Mouse (Mus musculus): ENCODE data around the gene Icam1.
A peak's percentile ranks its signal among the peaks of the same experiment; 100 is the strongest.

Icam1 gene

DNA sequence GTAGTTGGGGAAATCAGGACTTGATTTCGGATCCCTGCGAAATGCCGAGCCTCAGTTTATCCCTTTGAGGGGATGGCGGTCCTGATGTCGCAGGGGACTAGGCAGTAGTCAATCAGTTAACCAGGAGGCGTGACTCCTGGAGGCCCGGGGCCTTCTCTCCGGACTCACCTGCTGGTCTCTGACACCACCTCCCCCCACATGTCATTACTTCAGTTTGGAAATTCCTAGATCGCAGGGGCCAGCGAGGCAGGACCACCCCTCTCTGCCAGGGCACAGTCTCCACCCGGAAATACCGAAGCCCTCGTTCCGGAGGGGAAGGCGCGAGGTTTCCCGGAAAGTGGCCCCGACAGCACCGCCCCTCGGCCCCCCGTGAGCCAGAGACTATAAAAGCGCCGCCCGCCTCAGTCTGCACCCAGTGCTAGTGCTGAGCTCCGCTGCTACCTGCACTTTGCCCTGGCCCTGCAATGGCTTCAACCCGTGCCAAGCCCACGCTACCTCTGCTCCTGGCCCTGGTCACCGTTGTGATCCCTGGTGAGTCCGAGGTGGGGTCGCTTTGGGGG lies at the start of gene Icam1:
Gene Icam1, plus strand, starts transcription at position 415 of the 560 bp plus-strand sequence.
- peak; percentile 80 to 85 for DNase-seq (ENCODE audit: inconsistent age in 2 of 2, low spot score in 1 of 2)

DNA sequence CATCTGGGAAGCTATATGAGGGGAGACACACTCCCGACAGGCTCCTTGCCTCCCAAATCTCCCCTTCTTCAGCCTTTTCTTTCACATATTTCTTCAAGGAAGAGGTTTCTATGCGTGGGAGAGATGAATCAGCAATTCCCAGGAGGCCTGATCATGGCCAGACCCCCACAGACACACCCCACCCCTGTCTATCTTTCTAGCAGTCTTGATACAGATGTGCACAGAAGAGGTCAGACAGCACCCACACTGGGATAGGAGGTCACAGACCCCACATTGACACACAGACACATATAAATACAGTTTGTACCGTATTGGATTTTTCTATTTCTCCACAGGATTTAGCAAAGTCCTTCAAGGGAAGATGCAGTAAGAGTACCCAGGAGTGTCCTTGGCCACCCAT lies 49.8 kb upstream of the Icam1 start:
- DNase-seq (ENCODE audit: inconsistent age in 2 of 2, low spot score in 1 of 2) = peak in 1 of 2 experiments; percentile 30

DNA sequence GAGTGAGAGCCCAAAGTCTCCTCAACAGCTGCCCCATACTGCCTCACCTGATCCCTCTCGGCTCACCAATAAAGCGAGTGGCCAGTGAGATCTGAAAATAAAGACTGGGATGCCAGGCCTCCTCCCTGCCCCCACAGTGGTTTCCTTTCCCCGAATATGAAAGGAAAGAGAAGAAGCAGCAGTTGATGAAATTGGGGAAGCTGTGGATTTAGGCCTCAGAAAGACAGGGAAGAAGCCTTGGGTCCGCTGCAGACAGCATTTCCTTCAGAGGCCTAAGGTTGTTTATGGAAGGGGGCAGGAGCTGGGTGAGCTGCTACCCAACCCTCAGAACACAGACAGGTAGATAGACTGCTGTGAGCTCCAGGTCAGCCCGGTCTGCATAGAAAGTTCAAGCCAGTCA lies 49.0 kb upstream of the Icam1 start:
- peak; percentile 24 to 61 for DNase-seq (ENCODE audit: inconsistent age in 2 of 2, low spot score in 1 of 2)

- DNase-seq (ENCODE audit: inconsistent age in 2 of 2, low spot score in 1 of 2) = peak in 1 of 2 experiments; percentile 64
These were observed 44.0 kb upstream of the Icam1 start for GRCm38 (mm10) chr9:20971751-20972140.

- peak; percentile 51 to 82 for DNase-seq (ENCODE audit: inconsistent age in 2 of 2, low spot score in 1 of 2)
These were observed 43.4 kb upstream of the Icam1 start for GRCm38 (mm10) chr9:20972141-20972992.

GRCm38 (mm10) chr9:20973001-20973681 lies 42.6 kb upstream of the Icam1 start:
- no peak for DNase-seq (ENCODE audit: inconsistent age in 2 of 2, low spot score in 1 of 2)

- DNase-seq (ENCODE audit: inconsistent age in 2 of 2, low spot score in 1 of 2) = peak; percentile 33 to 56
These were observed 42.1 kb upstream of the Icam1 start for GRCm38 (mm10) chr9:20973682-20974075.

DNA sequence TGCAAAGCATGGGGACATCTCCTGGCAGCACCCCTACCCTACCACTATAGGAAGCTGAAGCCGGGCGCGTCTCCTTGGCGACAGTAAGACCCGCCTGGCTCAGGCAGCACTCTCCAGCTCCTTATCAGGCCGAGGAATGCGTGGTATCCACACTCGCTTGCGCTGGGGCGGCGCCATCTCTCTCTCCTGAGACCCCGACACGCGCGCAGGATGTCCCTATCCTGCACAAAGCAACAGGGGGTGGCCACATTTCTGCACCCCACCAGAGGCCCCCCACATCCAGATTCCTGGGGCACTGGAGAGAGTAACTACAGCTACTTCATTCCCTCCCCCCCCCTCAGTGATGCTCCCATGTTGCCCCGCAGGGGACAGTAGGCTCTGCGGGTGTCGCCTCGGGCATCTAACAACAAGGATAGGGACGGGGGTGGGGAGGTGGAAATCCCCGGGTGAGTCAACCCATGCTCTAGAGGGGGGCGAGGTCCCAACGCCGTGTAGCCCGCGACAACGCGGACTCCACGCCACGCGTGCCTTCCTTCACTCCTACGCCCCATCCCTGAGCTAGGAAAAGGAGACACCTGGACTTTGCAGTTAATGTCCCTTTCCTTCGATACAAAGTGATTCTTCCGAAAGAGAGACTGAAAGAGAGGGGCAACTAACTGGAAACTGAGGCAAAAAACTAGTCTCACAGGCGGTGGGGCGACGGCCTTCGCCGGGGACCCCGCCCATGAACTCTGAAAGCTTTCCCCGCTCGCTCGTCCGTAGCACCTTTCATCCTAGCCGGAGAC lies 40.2 kb upstream of the Icam1 start:
- peak; percentile 68 to 79 for DNase-seq (ENCODE audit: inconsistent age in 2 of 2, low spot score in 1 of 2)

DNA sequence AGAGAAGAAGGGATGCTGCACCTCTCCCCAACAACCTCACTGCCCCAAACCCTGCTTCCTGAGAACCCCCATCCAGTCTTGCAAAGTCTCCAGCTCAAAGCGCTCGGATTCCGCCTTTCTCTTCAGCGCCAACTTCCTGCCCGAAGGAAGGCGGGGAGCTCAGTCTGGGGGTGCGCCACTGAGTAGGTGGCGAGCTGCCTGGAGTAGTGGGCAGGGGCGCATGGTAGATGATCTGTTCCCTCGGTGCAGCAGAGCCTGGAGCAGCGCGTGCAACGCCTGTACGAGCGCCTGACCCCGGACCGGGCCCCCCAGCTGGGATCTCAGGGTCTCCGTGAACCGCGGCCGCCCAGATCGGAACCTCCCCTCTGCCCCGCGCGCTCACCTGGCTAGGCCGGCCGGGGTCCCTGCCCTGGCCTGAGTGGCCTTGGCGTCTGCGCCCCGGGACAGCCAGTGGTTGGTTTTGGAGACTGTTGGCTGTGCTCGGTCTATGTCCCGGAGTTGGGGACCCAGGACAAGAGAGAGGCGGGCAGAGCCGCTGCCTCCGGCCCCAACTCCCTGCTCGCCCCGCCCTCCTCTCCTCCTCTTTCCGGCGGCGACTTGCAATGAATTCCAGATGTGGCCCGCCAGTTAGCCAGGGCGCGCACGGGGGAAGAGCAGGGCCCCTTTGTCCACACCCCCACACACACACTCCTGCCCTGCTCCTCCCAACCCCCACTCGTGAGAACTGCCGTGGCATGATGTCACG lies 39.4 kb upstream of the Icam1 start, which contains the start of gene S1pr2:
Gene S1pr2, minus strand, starts transcription at position 566 of the 745 bp plus-strand sequence.
- DNase-seq (ENCODE audit: inconsistent age in 2 of 2, low spot score in 1 of 2) = peak; percentile 90 to 95

- no peak for DNase-seq (ENCODE audit: inconsistent age in 2 of 2, low spot score in 1 of 2)
These were observed 38.7 kb upstream of the Icam1 start for GRCm38 (mm10) chr9:20976961-20977689.

GRCm38 (mm10) chr9:20978409-20979095 lies 37.2 kb upstream of the Icam1 start:
- no peak for DNase-seq (ENCODE audit: inconsistent age in 2 of 2, low spot score in 1 of 2)

DNA sequence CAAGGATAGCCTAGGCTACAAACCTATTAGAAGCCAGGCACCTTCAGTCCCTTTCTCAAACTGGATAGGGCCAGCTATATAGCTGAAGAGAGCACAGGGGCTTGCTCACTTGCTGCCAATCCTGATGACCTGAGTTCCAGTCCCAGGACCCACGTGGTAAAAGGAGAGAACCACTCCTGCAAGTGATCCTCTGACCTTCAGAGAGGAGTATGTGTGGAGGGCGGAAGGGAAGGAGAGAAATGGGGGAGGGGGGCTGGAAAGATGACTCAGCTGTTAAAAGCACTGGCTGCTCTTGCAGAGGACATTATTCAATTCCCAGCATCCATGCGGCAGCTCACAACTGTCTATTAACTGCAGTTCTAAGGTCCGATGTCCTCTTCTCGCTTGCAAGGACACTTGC lies 36.6 kb upstream of the Icam1 start:
- peak; percentile 29 to 41 for DNase-seq (ENCODE audit: inconsistent age in 2 of 2, low spot score in 1 of 2)

DNA sequence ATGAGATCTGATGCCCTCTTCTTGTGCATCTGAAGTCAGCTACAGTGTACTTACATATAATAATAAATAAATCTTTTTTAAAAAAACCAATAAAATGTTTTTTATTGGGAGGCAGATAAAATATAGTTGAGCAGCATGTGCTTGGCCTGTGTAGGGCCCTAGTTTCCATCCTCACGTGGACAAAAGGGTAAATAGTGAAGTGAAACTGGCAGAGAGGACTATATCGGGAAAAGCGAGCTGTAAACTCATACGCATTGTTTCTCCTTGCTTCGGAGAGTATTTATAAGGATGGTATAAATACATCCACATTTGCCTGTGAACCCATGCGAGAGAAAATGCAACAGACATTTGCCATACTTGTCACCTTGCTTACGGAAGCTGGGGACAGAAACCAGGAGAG lies 36.0 kb upstream of the Icam1 start:
- no peak for DNase-seq (ENCODE audit: inconsistent age in 2 of 2, low spot score in 1 of 2)

DNA sequence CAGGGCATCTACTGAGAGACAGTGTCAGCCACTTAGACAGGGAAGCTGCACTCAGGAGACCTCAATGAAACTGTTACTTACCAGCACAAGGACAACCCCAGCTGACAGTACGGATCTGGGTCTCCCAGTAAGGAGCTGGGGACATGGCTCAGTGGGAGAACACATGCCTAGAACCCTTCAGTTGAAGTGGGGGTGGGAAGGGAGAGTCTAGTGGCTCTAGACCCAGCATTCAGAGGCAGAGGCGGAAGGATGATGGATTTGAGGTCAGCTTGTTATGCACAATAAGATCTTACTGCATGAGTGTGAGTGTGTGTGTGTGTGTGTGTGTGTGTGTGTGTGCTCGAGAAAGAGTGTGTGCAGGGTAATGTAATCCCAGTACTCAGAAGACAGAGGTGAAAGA lies 33.6 kb upstream of the Icam1 start:
- no peak for DNase-seq (ENCODE audit: inconsistent age in 2 of 2, low spot score in 1 of 2)

GRCm38 (mm10) chr9:20983169-20983568 lies 32.6 kb upstream of the Icam1 start:
- DNase-seq (ENCODE audit: inconsistent age in 2 of 2, low spot score in 1 of 2) = peak in 1 of 2 experiments; percentile 18

DNA sequence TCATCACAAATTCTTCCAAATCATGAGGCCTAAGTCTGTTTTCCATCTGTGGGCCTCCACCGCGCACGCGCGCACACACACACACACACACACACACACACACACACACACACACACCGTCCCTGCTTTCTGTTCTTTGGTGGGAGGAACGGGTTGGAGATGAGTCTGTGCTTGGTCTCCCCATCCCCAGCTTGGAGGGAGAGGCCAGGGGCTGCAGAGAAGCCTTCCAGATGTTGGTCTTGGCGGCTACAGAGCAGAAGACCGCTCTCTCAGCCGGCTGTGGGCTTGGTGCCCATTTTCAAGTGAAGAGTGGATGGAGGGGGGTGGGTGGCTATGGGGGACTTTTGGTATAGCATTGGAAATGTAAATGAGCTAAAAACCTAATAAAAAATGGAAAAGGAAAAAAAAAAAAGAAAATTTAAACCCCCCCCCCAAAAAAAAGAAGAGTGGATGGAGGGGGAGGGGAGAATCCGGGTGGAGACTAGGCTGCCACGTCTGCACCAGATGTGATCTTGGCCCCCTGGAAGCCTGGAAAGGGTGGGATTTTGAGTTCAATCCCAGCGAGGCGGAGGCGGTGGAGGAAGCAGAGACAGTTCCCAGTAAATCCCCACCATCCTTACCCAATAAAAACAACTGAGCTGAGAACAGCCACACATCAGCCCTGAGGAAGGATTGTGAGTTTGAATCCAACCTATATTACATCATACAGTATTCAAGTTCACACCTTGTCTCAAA lies 28.7 kb upstream of the Icam1 start:
- DNase-seq (ENCODE audit: inconsistent age in 2 of 2, low spot score in 1 of 2) = no peak

DNA sequence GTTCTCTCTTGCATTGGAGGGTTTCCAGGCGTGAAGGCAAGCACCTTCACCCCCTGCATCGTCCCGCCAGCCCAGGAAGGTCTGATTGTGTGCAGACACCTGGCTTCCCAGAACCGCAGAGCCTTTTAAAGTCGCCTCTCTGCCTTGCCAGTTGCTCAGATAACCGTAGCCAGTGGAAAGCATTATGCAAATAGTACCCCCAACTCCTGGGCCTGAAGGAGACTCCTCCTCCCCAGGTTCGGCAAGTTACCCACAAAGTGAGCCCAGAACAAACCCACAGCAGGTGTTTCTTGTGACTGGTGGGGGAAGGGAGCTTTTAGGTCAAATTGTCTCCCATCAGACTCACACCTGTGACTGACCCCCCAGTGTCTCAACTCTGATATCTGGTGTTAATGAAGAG lies 27.8 kb upstream of the Icam1 start:
- DNase-seq (ENCODE audit: inconsistent age in 2 of 2, low spot score in 1 of 2) = no peak

GRCm38 (mm10) chr9:20990861-20991260 lies 24.9 kb upstream of the Icam1 start:
- peak in 1 of 2 experiments; percentile 50 for DNase-seq (ENCODE audit: inconsistent age in 2 of 2, low spot score in 1 of 2)

Data from adrenal gland, adult (tissue).